Mouse (Mus musculus) embryo, embryonic 10 days (tissue): ENCODE measurements around the gene Tlcd2.

Source experiments
- DNase-seq: peaks from one replicate; pipeline ENCODE4 v3.0.0-alpha.2; 2015; ENCODE audit warnings: low spot score

Tlcd2 gene

GRCm38 (mm10) chr11:75466731-75467505, 5.4 kb downstream of the Tlcd2 start:
- no peak for DNase-seq

- DNase-seq = peak; percentile 82
These were observed 6.1 kb downstream of the Tlcd2 start for GRCm38 (mm10) chr11:75467512-75468215.

DNA sequence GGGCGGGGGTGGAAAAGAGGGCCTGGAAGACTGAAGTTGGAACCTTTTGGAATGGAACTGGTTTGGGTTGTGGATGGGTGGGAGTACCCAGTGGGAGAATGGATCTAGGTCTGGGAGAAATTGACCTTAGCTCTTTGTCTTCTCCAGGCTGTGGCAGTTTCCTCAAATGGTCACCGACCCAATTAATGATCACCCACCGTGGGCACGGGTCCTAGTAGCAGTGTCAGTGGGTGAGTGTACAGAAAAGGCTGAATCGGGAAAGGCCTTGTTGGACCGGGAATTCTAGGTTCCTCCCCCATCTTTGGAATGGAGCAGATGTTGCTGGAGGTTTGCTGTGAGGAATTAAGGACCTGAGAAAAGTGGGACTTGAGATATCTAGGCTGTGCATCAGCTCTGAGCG, 6.9 kb downstream of the Tlcd2 start:
- no peak for DNase-seq

- no peak for DNase-seq
These were observed 7.7 kb downstream of the Tlcd2 start for GRCm38 (mm10) chr11:75469261-75469660.

DNA sequence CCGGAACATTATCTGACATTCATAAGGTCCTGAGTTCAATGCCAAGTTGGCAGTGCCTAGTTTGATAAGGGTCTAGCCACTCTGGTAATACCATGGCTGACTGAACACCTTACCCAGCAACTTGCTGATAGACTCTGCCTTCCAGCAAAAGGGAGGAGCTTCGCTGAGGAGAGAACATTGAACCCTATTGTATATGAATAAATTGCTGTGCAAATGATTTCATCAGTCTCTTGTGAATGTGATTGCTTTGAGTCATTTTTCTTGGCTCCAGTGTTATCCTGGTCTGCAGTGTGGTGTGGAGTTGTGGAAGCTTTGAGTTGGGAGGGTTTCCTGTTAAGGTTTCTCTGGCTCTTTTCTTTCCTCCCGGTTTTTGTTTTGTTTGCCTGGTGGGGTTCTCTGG, 9.2 kb downstream of the Tlcd2 start:
- DNase-seq = no peak

- no peak for DNase-seq
These were observed 11.1 kb downstream of the Tlcd2 start for GRCm38 (mm10) chr11:75472469-75473081.

DNA sequence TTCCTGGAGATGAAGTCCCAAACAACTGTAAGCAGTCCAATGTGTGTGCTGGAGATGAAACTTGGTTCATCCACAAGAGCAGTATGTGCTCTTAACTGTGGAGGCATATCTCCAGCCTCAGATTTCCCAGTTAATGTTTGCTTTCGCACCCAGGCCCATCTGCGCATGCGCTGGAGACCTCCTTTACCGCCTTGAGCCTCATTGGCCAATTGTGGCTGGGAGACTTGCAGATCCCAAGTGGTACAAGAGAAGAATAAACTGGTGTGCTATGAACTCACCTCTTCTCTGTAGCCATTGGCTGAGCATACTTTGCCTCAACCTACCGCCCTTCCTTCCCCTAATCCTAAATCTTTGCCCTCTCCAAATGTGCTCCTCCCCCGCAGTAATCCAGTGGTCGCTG, 11.9 kb downstream of the Tlcd2 start:
- no peak for DNase-seq

- DNase-seq = no peak
These were observed 24.7 kb downstream of the Tlcd2 start for GRCm38 (mm10) chr11:75486192-75486591.

DNA sequence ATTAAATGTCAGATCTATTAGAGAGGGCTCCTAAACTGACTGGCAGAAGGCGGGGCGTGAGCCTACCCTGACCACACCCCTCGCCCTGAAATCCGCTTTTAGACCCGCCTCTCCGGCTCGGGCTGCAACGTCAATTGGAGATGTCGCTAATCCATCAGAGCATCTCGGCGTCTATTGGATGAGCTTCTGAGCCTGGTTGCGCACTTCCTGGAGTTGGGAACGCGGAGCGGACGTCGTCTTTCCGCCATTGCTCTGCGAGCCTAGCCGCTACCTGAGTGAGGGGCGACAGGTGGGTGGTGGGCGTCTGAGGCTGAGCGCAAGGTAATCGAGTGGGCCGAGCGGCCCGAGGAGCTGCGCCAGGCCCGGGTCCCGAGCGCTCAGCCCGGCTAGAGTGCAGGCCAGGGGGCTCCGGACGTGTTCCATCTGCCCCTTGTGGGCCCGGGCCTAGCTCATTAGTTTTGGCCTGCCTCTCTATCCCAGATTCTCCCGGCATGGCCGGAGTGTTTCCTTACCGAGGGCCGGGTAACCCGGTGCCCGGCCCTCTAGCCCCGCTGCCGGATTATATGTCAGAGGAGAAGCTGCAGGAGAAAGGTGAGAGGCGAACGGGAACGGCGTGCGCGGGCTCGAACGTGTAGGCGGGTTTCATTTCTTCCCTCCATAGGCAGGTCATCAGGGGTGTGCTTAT, 25.2 kb downstream of the Tlcd2 start, which contains the start of gene Prpf8:
Gene Prpf8, plus strand, starts transcription at position 216 of the 685 bp plus-strand sequence.
- peak; percentile 99 for DNase-seq

DNA sequence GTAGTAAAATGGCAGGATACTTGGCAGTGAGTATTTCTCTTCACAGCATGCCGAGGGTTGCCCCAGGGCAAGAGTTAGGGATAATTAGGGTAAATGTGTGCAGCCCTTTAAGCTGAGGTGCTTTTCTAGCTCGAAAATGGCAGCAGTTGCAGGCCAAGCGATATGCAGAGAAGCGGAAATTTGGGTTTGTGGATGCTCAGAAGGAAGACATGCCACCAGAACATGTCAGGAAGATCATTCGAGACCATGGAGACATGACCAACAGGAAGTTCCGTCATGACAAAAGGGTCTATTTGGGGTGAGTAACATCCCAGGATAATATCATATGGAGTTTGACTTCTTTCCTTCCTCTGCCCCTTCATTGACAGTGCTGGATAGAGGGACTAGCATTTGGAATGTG, 26.0 kb downstream of the Tlcd2 start:
- DNase-seq = no peak

GRCm38 (mm10) chr11:75494296-75495049, 33.0 kb downstream of the Tlcd2 start:
- no peak for DNase-seq

GRCm38 (mm10) chr11:75498126-75498525, 36.6 kb downstream of the Tlcd2 start:
- no peak for DNase-seq

- no peak for DNase-seq
These were observed 46.6 kb downstream of the Tlcd2 start for GRCm38 (mm10) chr11:75508162-75508561.

GRCm38 (mm10) chr11:75508904-75509303, 47.4 kb downstream of the Tlcd2 start:
- no peak for DNase-seq

GRCm38 (mm10) chr11:75509741-75510626, 48.5 kb downstream of the Tlcd2 start, which contains the start of gene Rilp:
TSS of gene Rilp (plus strand) at chr11:75510094.
- DNase-seq = peak; percentile 70

DNA sequence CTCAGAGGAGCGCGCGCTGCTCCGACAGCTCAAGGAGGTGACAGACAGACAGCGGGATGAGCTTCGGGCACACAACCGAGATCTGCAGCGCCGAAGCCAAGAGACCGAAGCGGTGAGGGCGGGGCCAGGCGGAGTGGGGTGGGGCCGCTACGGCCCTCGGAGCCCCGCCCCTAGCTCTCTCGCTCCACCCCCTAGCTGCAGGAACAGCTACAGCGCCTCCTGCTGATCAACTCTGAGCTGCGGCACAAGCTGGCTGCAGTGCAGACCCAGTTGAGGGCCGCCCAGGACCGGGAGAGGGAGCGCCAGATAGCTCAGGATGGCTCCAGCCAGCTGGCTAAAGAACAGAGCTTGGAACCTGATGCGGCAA, 49.1 kb downstream of the Tlcd2 start:
- DNase-seq = peak; percentile 92

- no peak for DNase-seq
These were observed 49.7 kb downstream of the Tlcd2 start for GRCm38 (mm10) chr11:75511213-75511612.

DNA sequence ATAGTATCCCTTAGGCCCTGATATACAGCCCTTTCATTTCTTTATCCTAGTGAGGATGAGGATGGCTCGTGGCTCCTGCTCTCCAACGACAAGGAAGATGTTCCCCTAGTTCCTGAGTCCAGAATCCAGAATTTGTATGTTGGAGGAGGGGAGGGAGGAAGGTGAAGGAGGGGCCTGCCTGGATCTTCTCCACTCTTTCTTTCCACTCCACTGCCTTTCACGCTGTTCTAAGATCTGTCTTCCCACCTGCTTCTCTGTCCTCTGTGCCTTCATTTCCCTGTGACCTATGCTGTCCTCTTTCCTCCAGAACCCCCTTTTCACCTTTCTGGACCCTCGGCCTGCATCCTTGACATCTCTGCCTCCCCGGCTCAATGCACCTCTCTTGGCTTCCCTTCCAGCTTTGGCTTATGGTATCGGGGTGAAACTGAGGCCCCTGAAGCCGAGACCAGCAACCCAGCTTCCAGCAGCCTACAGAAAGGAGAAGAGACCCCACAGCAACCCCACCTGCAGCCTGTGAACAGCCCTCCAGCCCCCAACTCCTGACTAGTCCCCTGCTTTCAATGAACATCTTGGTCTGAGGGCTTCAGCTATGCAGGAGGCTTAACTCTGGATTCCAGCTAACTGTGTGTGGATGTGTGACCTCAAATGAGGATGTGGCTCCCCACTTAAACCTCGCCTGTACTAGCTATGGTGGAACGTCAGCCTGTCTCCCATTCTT, 50.9 kb downstream of the Tlcd2 start:
- no peak for DNase-seq

GRCm38 (mm10) chr11:75513336-75513735, 51.8 kb downstream of the Tlcd2 start, which contains the start of gene Scarf1:
TSS of gene Scarf1 (plus strand) at chr11:75513540.
- no peak for DNase-seq

GRCm38 (mm10) chr11:75515186-75515585, 53.7 kb downstream of the Tlcd2 start:
- no peak for DNase-seq
